Mouse (Mus musculus): ENCODE results near the gene Il22ra1.

GRCm38 (mm10) chr4:135739672-135740071 lies 11.7 kb downstream of the Il22ra1 start:
- TF ChIP-seq CTCF (IDR thresholded peaks at IDR 0.05; ENCODE audit: extremely low read depth, insufficient read length, insufficient replicate concordance, low read depth, low read length) (no peak), POLR2A (IDR thresholded peaks at IDR 0.05; ENCODE audit: low read depth, low read length) (no peak)
